12 mouse cellular contexts compared by ENCODE assay signal in genomic region chr17:15518186-15518585, GRCm38 (mm10).
"Had no signal": no experiment of that assay in that cellular context is flagged by ENCODE, and none has a peak within 500 bp of the region (broad histone marks: within the 10 kb centered on the region; RNA-seq: fewer than 3 reads in every experiment).

No protein-coding gene starts in this region.

- H3K4me2 ChIP-seq: limb, embryonic 12.5 days; liver, embryonic 13.5 days; midbrain, embryonic 12.5 days; neural tube, embryonic 12.5 days had no signal

- H3K4me1 ChIP-seq: limb, embryonic 12.5 days; liver, embryonic 13.5 days; midbrain, embryonic 12.5 days; neural tube, embryonic 12.5 days had no signal

- H3K27me3 ChIP-seq: limb, embryonic 12.5 days; liver, embryonic 13.5 days; midbrain, embryonic 12.5 days; neural tube, embryonic 12.5 days had no signal

- H3K4me3 ChIP-seq: limb, embryonic 12.5 days; liver, embryonic 13.5 days; midbrain, embryonic 12.5 days; neural tube, embryonic 12.5 days had no signal

- H3K9me3 ChIP-seq: limb, embryonic 12.5 days; liver, embryonic 13.5 days; midbrain, embryonic 12.5 days; neural tube, embryonic 12.5 days had no signal

- DNase-seq: kidney, adult 9 months; kidney, postnatal 10 days; liver; liver, embryonic 13.5 days; liver, postnatal 0 days; right cerebral cortex, postnatal 4 days; spleen, adult 18-20 months; thymus, adult 18-20 months; thymus, postnatal 14 days had no signal

- H3K27ac ChIP-seq: limb, embryonic 12.5 days; liver, embryonic 13.5 days; midbrain, embryonic 12.5 days; neural tube, embryonic 12.5 days had no signal

- H3K9ac ChIP-seq: limb, embryonic 12.5 days; liver, embryonic 13.5 days; liver, postnatal 0 days; midbrain, embryonic 12.5 days; neural tube, embryonic 12.5 days had no signal
